Mouse (Mus musculus) hindbrain, embryonic 10.5 days (tissue): ENCODE results near the gene Cluap1. TPM values are rescaled to one million over a fixed set of nuclear protein-coding genes. Genes with fewer than 3 reads are reported as not detected.

Source experiments
- DNase-seq: peaks from one replicate; pipeline ENCODE4 v3.0.0-alpha.2; 2017; ENCODE audit warnings: low spot score
- H3K27ac ChIP-seq: fragments of 300-500 bp; sonication (generic); 2 replicates; pipeline ENCODE4 v1.5.1; 2016; ENCODE audit warnings: mild to moderate bottlenecking, moderate library complexity
- H3K27me3 ChIP-seq: fragments of 300-500 bp; sonication (generic); 2 replicates; pipeline ENCODE4 v1.6.1; 2016; ENCODE audit warnings: mild to moderate bottlenecking; ENCODE audit not compliant: poor library complexity, insufficient read depth, severe bottlenecking
- H3K36me3 ChIP-seq: fragments of 300-500 bp; sonication (generic); 2 replicates; pipeline ENCODE4 v1.6.1; 2016; ENCODE audit warnings: mild to moderate bottlenecking, moderate library complexity
- H3K4me1 ChIP-seq: fragments of 300-500 bp; sonication (generic); replicated peaks from 2 replicates; pipeline ENCODE4 v1.6.1; 2016; ENCODE audit warnings: mild to moderate bottlenecking
- H3K4me3 ChIP-seq: fragments of 300-500 bp; sonication (generic); 2 replicates; pipeline ENCODE4 v1.5.1; 2016; ENCODE audit warnings: mild to moderate bottlenecking, moderate library complexity
- H3K9me3 ChIP-seq: fragments of 300-500 bp; sonication (generic); 2 replicates; pipeline ENCODE4 v1.6.1; 2016; ENCODE audit warnings: mild to moderate bottlenecking, moderate library complexity
- WGBS: fragments of 180-500 bp; shearing (Covaris S2); methylation state at CpG from one replicate; pipeline ENCODE4 v1.1.7; 2016; 5-methylcytosine and 5-hydroxymethylcytosine counted together
- polyA plus RNA-seq: library from polyadenylated mRNA; unstranded; fragments of >200 nt; fragmentation: Nextera tagmentation; extraction: Ambion mirVana; gene quantifications from 2 replicates; pipeline ENCODE4 v1.2.1, GENCODE M21; 2016

Gene Cluap1
- polyA plus RNA-seq, 1 experiment from 2014 or later = 22.4 TPM

GRCm38 (mm10) chr16:3896553-3896952 is 12.0 kb upstream of the Cluap1 start:
- H3K4me1 ChIP-seq = no peaks in the 10 kb centered on the region
- H3K36me3 ChIP-seq = peaks cover 67% of the 10 kb centered on the region
- no peak for DNase-seq
- H3K27me3 ChIP-seq = no peaks in the 10 kb centered on the region
- H3K27ac ChIP-seq = no peak overlapping the region
- H3K9me3 ChIP-seq = no peaks in the 10 kb centered on the region
- 77% methylated on average over 1 of the region's 1 CpGs for WGBS
- no peak overlapping the region for H3K4me3 ChIP-seq

GRCm38 (mm10) chr16:3907471-3907870 is 1.1 kb upstream of the Cluap1 start:
- H3K4me3 ChIP-seq = peak overlapping the region; percentile 61
- peak overlapping the region; percentile 40; the same call in 1 of the 2 replicates for H3K27ac ChIP-seq
- H3K4me1 ChIP-seq = peaks cover 20% of the 10 kb centered on the region
- H3K27me3 ChIP-seq = no peaks in the 10 kb centered on the region
- peaks cover 54% of the 10 kb centered on the region for H3K36me3 ChIP-seq
- 79% methylated on average over 2 of the region's 2 CpGs for WGBS
- DNase-seq = no peak
- no peaks in the 10 kb centered on the region for H3K9me3 ChIP-seq

GRCm38 (mm10) chr16:3909118-3909517 is 517 bp downstream of the Cluap1 start:
- peaks cover 54% of the 10 kb centered on the region for H3K36me3 ChIP-seq
- H3K4me3 ChIP-seq = peak overlapping the region; percentile 61
- no peak for DNase-seq
- H3K4me1 ChIP-seq = peaks cover 20% of the 10 kb centered on the region
- WGBS = 11% methylated on average over 20 of the region's 20 CpGs
- peak overlapping the region; percentile 87 for H3K27ac ChIP-seq
- H3K9me3 ChIP-seq = no peaks in the 10 kb centered on the region
- H3K27me3 ChIP-seq = no peaks in the 10 kb centered on the region

- Histone ChIP-seq H3K4me3 (no peak overlapping the region), H3K9me3 (no peaks in the 10 kb centered on the region), H3K4me1 (no peaks in the 10 kb centered on the region), H3K27ac (no peak overlapping the region), H3K36me3 (peaks cover 75% of the 10 kb centered on the region), H3K27me3 (no peaks in the 10 kb centered on the region)
- 96% methylated on average over 2 of the region's 2 CpGs for WGBS
- DNase-seq = no peak
Measured at GRCm38 (mm10) chr16:3920756-3921155, 12.2 kb downstream of the Cluap1 start.

- H3K36me3 ChIP-seq = peaks cover 81% of the 10 kb centered on the region
- no peak overlapping the region for H3K27ac ChIP-seq
Measured at GRCm38 (mm10) chr16:3923515-3923914, 14.9 kb downstream of the Cluap1 start.

GRCm38 (mm10) chr16:3923966-3924365 is 15.4 kb downstream of the Cluap1 start:
- no peak for DNase-seq
- H3K4me1 ChIP-seq = no peaks in the 10 kb centered on the region
- no peaks in the 10 kb centered on the region for H3K9me3 ChIP-seq
- no peaks in the 10 kb centered on the region for H3K27me3 ChIP-seq
- no peak overlapping the region for H3K4me3 ChIP-seq
- H3K27ac ChIP-seq = no peak overlapping the region
- WGBS = 71% methylated on average over 4 of the region's 4 CpGs
- H3K36me3 ChIP-seq = peaks cover 83% of the 10 kb centered on the region

More at GRCm38 (mm10) chr16:3923515-3923914, 14.9 kb downstream of the Cluap1 start:
- no peaks in the 10 kb centered on the region for H3K9me3 ChIP-seq
- H3K27me3 ChIP-seq = no peaks in the 10 kb centered on the region
- no peaks in the 10 kb centered on the region for H3K4me1 ChIP-seq
- 89% methylated on average over 3 of the region's 3 CpGs for WGBS
- no peak overlapping the region for H3K4me3 ChIP-seq
- DNase-seq = no peak

- H3K4me3 ChIP-seq = no peak overlapping the region
- no peak overlapping the region for H3K27ac ChIP-seq
- H3K9me3 ChIP-seq = no peaks in the 10 kb centered on the region
- 65% methylated on average over 1 of the region's 1 CpGs for WGBS
- peaks cover 86% of the 10 kb centered on the region for H3K36me3 ChIP-seq
- H3K27me3 ChIP-seq = no peaks in the 10 kb centered on the region
- no peaks in the 10 kb centered on the region for H3K4me1 ChIP-seq
- DNase-seq = no peak
Measured at GRCm38 (mm10) chr16:3928582-3928981, 20.0 kb downstream of the Cluap1 start.

GRCm38 (mm10) chr16:3929151-3929550 is 20.6 kb downstream of the Cluap1 start:
- Histone ChIP-seq H3K4me3 (no peak overlapping the region), H3K4me1 (no peaks in the 10 kb centered on the region), H3K27ac (no peak overlapping the region), H3K36me3 (peaks cover 86% of the 10 kb centered on the region), H3K9me3 (no peaks in the 10 kb centered on the region), H3K27me3 (no peaks in the 10 kb centered on the region)
- DNase-seq = no peak
- WGBS = 78% methylated on average over 7 of the region's 7 CpGs

GRCm38 (mm10) chr16:3933536-3933935 is 24.9 kb downstream of the Cluap1 start:
- WGBS = 95% methylated on average over 6 of the region's 6 CpGs
- H3K27ac ChIP-seq = no peak overlapping the region
- H3K36me3 ChIP-seq = peaks cover 90% of the 10 kb centered on the region
- no peak for DNase-seq
- H3K4me3 ChIP-seq = no peak overlapping the region
- H3K4me1 ChIP-seq = no peaks in the 10 kb centered on the region
- H3K27me3 ChIP-seq = no peaks in the 10 kb centered on the region
- no peaks in the 10 kb centered on the region for H3K9me3 ChIP-seq

GRCm38 (mm10) chr16:3934091-3934490 is 25.5 kb downstream of the Cluap1 start:
- 97% methylated on average over 1 of the region's 1 CpGs for WGBS
- H3K36me3 ChIP-seq = peaks cover 92% of the 10 kb centered on the region

GRCm38 (mm10) chr16:3934701-3935100 is 26.1 kb downstream of the Cluap1 start:
- DNase-seq = no peak
- no peaks in the 10 kb centered on the region for H3K4me1 ChIP-seq
- no peak overlapping the region for H3K27ac ChIP-seq
- H3K27me3 ChIP-seq = no peaks in the 10 kb centered on the region
- no peak overlapping the region for H3K4me3 ChIP-seq
- H3K9me3 ChIP-seq = no peaks in the 10 kb centered on the region
- peaks cover 89% of the 10 kb centered on the region for H3K36me3 ChIP-seq
- 93% methylated on average over 4 of the region's 4 CpGs for WGBS

More at GRCm38 (mm10) chr16:3934091-3934490, 25.5 kb downstream of the Cluap1 start:
- no peak for DNase-seq
- Histone ChIP-seq H3K27me3 (no peaks in the 10 kb centered on the region), H3K4me3 (no peak overlapping the region), H3K9me3 (no peaks in the 10 kb centered on the region), H3K27ac (no peak overlapping the region), H3K4me1 (no peaks in the 10 kb centered on the region)

- 87% methylated on average over 1 of the region's 1 CpGs for WGBS
- H3K4me1 ChIP-seq = 0 out of 2 replicates have a peak, but pooled peaks cover 3% of the 10 kb centered on the region
- no peak for DNase-seq
- H3K4me3 ChIP-seq = no peak overlapping the region
- H3K9me3 ChIP-seq = no peaks in the 10 kb centered on the region
- no peak overlapping the region for H3K27ac ChIP-seq
- H3K27me3 ChIP-seq = no peaks in the 10 kb centered on the region
- peaks cover 1% of the 10 kb centered on the region; the same call in 1 of the 2 replicates for H3K36me3 ChIP-seq
Measured at GRCm38 (mm10) chr16:3951141-3951540, 42.5 kb downstream of the Cluap1 start.

GRCm38 (mm10) chr16:3956369-3956768 is 47.8 kb downstream of the Cluap1 start:
- DNase-seq = no peak
- Histone ChIP-seq H3K27ac (no peak overlapping the region), H3K4me1 (0 out of 2 replicates have a peak, but pooled peaks cover 3% of the 10 kb centered on the region), H3K4me3 (no peak overlapping the region), H3K27me3 (no peaks in the 10 kb centered on the region), H3K9me3 (no peaks in the 10 kb centered on the region), H3K36me3 (no peaks in the 10 kb centered on the region)
- WGBS = 82% methylated on average over 6 of the region's 6 CpGs

- Histone ChIP-seq H3K4me1 (0 out of 2 replicates have a peak, but pooled peaks cover 3% of the 10 kb centered on the region), H3K9me3 (no peaks in the 10 kb centered on the region), H3K4me3 (no peak overlapping the region), H3K27me3 (no peaks in the 10 kb centered on the region), H3K36me3 (no peaks in the 10 kb centered on the region), H3K27ac (no peak overlapping the region)
- 72% methylated on average over 2 of the region's 2 CpGs for WGBS
- DNase-seq = no peak
Measured at GRCm38 (mm10) chr16:3959261-3959660, 50.7 kb downstream of the Cluap1 start.
